Mouse (Mus musculus) mature B cell (primary cell): ENCODE measurements around the gene Spdya.
"Not testable (repeated sequence)": the region's sequence is repeated elsewhere in the genome, so short reads cannot be mapped to it uniquely, and the experiment has no call there.

ENCODE experiments used
- in situ Hi-C: fragments of 300-500 bp; cut with MboI; formaldehyde crosslinking; loops from 2 replicates; pipeline ENCODE4 v1.14.3; 2019

Gene Spdya

DNA sequence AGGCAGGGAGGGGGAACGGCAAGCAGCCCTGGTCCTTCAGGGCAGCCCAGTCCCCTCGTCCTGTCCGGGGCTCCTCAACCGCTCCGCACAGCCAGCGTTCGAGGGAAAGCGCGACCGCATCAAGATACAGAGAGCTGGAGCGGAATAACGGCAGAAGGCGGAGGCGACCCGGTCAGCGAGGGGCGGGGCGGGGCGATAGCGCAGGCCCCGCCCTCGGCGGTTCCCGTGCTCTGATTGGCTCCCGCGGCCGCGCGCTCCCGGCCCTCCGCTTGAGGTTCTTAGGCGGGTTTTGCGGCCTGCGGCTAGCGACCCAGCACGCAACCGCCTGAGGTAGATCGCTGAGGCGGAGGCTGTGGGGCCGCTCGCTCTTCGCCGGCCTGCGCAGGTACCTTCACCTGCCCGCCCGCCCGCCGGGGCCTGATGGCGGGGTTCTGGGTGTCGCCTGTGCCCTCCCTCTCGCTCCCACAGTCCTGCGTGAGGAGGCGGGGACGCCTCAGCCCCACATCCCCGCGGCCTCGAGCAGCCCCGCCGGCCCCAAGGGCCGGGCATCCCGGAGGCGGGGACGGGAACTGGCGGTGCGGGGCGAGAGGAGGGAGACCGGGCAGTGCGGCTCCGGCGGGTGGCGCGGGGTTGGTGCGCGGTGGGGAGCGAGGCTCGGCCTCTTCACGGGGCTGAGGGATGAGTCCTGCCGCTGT, at the start of gene Spdya:
Gene Spdya (plus strand): TSS at position 305 of the 695 bp plus-strand sequence.
- in situ Hi-C loops = loop anchor here (25.0 kb wide), 1 partner anchor 1235 kb away; no protein-coding TSS in a partner anchor

DNA sequence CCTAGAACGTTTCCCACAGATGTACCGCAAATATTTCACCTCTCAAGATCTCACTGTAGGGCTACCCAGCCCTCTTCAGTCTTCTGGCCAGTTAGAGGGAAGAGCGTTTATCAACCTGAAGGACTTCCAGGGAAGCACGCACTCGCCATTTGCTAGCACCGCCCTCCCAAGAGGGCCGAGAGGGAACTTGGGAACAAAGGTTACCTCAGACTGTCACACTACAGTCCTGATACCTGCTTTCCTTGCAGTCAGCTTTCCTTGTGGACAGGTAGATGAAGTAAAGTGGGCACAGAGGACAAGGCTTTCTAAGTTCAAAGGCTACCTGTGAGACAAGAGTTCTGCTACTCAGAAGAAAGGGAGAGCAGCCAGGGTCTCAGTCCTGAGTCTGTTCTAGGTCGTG, 45.0 kb upstream of the Spdya start:
- in situ Hi-C loops = no loop called here

DNA sequence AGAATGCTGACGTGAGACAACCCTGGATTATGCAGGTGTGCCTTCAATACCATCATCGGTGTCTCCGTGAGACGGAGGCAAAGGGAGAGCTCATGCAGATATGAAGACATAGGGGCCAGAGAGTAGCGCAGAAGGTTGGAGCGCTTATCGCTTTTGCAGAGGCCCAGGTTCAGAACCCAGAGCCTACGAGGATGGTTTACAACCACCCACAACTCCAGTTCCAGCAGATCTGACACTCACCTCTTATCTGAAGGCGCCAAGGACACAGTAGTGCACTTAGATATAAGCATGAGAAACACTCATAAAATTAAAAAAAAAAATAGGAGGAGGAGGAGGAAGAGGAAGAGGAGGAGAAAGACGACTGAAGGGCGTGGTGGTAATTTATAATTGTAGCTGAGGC, 41.6 kb upstream of the Spdya start:
- in situ Hi-C loops = no loop called here

DNA sequence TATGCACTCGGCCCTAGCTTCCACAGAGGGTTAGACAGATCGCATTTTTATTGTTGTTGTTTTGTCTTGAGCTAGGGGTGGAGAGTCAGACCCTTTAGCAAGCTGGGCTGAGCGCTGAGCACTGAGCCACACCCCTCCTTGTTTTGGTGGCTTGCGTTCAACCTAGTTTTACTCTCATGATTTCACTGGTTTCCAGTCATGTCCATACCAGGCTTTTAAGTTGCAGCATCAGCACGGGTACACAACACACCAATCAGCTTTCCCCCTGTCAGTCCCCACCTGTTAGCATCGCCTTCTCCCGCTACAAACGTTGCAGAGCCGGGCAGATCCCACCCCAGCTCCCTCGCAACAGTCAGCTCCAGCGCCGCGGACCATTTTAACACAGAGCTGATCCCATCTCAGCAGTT, 25.6 kb upstream of the Spdya start:
- in situ Hi-C loops = no loop called here

DNA sequence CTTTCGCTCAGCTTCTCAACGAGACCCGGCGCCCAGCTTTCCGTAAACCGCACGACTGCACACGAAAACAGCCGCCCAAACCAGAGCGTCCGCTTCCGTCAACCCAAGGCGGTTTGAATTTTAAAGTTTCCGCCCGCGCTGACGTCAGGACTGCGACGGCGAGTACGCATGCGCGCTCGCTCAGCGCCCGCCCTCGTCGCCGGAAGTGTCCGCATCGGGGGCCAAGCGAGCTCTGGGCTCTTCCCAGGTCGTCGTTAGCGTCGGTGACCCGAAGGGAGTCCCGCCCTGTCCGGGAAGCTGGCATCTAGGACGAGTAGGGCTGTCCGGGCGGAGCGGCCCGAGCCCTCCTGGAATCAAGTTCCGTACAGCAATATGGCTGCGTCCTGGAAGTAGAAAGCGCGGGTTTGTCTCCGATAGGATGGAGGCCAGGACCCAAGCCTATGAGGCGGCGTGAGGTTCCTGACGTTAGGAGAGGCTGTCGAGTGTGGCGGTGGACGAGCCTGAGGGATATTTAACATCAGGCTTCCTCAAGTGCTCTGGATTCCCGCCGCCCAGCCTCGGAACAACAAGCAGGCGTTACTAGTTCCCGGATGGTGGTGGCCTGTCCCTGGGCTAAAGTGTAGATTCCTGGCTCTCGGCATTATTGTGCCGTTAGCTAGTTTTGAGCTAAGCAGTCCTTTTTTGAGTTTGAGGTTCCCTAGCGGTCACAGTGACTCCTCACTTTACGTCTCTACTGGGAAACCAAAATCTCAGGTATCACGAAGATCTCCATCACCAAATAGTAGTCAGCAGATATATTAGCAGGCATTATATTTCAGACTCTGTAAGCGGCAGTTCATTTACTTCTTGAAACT, 24.9 kb upstream of the Spdya start, which contains the start of gene Ndc80:
Gene Ndc80 (minus strand): TSS at position 147 of the 854 bp plus-strand sequence.
- in situ Hi-C loops = no loop called here

DNA sequence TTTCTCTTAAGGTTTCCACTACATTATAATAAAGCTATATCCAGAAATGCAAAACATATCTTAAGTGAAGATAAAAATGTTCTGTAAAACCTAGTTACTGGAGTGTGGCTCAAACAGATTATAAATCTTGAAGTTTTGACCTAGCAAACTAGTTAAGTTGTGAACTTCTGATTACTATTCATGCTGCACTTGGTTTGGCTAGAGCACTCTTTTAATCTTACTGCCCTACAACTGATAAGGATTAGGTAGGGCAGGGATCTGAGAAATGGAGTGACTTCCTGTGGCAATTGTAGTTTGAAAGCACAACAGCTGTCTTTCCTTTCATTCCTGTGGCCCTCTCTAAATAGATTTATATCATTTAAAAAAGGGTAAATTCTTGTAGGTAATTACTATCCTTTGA, 23.8 kb upstream of the Spdya start:
- in situ Hi-C loops = no loop called here

DNA sequence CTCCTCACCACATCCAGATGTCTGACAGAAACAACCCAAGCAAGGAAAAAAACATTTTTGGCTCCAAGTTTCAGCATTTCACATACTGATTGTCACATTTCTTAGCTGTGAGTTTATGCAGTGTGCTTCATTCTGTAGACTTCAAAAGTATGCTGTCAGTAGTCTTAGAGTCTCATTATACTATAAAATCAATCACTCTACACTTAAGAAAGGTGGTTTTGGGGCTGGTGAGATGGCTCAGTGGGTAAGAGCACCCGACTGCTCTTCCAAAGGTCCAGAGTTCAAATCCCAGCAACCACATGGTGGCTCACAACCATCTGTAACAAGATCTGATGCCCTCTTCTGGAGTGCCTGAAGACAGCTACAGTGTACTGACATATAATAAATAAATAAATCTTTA, 16.3 kb upstream of the Spdya start:
- in situ Hi-C loops = not testable (repeated sequence)

DNA sequence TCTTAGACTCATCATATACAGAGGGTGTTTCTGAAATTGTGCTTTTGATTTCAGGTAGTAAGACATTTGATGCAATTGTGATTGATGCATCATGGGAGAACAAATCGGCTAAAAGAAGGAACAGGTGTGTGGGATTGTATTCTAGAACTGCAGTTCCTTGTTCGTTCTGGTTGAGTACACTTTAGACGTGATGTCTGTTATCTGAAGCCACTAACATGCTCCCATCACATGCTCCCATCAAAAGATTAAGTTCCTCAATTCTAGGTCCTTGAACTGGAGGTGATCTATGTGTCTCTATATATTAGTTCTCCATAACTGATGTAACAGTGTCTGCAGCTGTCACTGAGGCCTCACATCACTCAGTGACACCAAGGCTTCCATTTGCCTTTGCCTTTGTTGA, 14.7 kb upstream of the Spdya start:
- in situ Hi-C loops = no loop called here

DNA sequence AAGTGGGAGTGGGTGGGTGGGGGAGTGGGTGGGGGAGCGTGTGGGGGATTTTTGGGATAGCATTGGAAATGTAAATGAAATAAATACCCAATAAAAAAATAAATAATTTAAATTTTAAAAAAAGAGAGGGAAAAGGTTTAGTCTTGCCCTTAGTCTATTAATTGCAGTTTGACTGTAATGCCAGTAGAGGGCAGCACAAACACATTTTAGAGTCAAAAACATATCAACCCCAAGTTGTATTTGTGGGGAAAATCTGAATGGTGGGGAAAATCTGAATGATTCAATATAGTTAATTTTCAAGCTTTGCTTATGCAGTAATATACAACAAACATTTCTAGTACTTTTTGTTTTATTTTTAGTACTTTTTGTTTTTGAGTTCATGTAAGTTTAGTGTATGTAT, 3.3 kb upstream of the Spdya start:
- in situ Hi-C loops = no loop called here

DNA sequence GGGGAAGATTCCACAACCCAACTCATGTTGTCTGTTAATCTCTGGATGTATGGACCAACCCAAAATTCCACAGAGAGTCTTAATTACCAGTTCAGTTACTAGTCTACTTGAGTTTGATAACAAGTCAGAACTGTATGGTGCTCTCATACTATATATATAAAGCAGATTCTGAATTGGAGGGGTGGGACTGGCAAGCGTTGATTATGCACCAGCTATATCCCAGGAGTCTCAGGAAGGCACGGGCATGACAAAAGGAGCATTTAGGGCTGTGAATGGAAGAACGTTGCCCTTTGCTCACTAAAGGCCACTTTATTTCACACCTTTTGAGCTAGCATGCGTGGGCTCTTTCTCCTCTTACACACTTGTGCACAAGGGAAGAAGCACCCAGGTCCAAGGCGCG, 511 bp upstream of the Spdya start:
- in situ Hi-C loops = loop anchor here (25.0 kb wide), 1 partner anchor 1236 kb away; no protein-coding TSS in a partner anchor

DNA sequence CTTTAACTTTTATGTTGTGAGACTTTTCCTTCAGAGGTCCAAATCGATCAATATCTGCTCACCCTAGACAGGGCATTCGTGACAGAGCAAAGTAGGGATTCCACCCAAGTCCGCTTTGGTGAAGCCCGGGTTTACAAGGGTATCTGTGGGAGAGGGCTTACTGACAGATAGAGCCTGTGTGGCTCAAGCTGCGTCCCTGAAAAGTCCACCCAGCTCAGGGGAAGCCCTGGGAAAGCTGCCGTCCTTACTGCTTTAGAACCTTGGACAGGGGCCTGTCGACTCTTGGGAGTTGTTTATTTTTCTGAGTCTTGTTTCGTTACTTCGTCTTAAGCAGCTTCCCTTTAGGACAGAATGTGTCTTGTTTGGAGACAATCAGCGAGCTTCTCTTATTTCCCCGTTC, 1.0 kb downstream of the Spdya start:
- in situ Hi-C loops = loop anchor here (25.0 kb wide), 1 partner anchor 1234 kb away; no protein-coding TSS in a partner anchor

DNA sequence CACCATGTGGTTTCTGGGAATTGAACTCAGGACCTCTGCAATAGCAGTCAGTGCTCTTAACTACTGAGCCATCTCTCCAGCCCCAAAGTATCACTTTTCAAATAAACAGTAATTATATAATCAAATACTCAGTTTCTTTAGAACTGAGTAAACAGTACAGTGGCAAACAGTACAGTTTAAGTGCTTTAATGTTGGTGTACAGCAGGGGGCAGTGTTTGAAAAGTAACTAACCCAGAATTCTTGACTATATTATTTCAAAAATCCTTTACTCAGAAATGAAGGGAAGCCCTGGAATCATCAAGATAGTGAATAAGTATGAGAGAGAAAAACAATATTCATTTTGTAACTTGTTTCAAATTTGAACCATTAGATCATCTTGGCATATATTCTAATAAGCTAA, 9.8 kb downstream of the Spdya start:
- in situ Hi-C loops = loop anchor here (10.0 to 25.0 kb wide), 2 partner anchors 313 to 1226 kb away; no protein-coding TSS in a partner anchor

DNA sequence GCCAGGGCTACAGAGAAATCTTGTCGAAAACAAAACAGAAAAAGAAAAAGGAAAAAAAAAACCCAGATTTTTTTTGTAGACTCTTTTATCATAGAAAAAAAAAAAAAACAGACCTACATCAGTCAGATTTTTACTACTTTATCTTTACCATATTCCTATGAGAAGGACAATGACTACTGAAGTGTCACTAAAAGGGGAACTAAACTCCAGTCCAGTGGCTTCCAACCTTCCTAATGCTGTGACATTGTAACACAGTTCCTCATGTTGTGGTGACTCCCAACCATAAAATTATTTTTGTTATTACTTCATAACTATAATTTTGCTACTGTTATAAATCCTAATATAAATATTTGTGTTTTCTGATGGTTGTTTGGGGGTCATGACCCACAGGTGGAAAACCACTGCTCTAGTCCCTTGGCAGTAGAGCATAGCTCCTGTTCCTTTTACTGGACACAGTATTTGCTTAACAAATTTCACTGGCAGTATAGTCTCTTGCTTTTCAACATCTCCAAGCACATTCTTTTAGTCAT, 27.4 kb downstream of the Spdya start:
- in situ Hi-C loops = no loop called here

DNA sequence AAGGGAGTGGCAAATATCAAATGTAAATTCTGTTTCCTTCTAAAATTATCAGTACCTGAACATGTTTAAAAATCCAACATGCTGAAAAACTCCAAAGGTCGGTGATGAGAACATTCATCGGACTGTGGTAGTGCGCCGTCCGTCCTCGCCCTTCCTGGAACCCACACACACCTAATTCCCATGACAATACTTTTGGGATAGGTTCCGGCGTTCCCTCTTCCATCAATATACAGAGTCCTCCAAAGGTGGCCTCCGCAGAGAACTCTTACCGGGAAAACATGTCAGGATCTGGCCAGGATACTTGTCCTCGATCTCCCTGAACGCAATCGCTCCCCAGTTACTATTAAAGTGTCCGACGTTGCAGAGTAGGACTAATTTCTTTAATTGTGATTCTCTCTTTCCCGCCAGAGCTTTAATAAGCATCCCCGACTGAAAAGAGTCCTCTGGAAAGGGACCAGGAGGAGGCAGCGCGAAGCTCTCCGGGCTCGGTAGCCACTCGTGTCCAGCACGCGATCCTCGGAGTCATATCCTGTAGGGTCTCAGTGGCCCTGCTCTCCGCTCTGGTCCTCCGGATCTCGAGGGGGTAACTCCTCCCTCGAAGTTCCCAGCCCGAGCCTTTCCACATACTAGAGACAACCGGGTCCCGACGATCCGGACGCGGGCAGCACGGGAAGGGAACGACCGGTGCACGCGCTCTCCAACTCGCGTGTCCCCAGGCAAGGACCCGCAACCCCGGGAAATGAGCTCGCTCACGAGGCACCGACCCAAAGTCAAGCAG, 46.2 kb downstream of the Spdya start:
- in situ Hi-C loops = no loop called here

DNA sequence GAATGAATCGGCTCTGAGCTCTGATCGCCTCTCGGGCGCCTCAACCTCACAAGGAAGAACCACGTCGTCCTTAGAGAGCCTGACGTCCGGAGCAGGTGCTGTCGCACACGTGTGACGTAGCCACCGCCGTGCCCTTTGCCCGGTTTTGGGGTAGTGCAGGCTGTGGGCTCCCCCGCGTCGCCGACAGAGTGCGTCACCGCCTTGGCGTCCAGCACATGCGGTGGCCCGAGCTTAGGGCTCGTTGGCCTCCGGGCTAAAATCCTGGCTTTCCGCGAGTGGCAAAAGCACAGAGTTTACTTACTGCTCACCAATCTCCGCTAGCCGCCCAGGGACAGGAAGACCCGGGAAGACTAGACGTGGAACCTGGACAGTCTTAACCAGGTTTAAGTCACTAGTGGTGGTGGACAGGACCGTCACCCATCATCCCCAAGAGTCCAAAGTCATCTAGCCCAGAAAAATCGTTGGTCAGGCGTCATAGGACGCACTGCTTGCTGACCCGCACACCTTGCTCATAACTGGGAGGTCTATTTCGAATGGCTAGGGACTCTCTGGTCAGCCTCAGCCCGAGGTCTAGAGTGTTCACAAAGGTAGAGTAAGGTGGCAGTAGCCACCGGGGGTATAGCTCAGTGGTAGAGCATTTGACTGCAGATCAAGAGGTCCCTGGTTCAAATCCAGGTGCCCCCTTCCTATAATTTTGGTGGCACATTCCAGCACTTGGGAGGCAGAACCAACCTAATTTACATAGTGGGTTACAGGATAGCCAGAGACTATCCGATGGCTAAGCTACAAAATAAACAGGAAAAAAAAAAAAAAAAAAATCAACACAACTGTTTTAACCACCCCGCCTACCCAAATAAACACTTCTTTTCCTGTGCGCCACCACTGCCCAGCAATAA, 47.0 kb downstream of the Spdya start:
- in situ Hi-C loops = no loop called here

DNA sequence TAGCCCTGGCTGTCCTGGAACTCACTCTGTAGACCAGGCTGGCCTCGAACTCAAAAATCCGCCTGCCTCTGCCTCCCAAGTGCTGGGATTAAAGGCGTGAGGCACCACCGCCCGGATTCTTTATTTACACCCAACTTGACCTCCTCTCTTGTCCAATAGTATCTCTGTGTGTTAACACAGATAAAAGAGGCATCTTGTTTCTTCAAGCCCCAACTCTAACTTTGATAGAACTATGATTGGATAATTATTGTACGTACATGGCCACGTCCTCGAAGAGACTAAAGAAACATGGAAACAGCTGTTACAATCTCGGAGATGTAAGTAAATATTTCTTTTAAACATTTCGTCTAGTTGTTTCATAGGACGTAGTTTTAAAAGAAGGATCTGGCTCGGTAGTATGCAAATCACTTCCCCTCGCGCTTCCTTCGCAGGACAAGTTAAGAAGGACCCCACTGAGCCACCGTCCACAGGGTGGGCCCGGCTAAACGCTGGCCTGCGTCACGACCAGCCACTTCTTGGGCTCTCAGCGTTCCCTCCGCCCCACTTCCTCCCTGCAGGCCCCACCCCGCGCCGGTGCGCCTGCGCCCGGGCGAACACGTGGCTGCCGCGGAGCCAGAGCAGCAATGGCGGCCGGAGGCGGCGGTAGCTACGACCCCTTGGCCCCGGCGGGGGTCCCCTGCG, 63.9 kb downstream of the Spdya start, which contains the start of gene Wdr43:
Gene Wdr43 (plus strand): TSS at position 258 of the 681 bp plus-strand sequence.
- in situ Hi-C loops = no loop called here

DNA sequence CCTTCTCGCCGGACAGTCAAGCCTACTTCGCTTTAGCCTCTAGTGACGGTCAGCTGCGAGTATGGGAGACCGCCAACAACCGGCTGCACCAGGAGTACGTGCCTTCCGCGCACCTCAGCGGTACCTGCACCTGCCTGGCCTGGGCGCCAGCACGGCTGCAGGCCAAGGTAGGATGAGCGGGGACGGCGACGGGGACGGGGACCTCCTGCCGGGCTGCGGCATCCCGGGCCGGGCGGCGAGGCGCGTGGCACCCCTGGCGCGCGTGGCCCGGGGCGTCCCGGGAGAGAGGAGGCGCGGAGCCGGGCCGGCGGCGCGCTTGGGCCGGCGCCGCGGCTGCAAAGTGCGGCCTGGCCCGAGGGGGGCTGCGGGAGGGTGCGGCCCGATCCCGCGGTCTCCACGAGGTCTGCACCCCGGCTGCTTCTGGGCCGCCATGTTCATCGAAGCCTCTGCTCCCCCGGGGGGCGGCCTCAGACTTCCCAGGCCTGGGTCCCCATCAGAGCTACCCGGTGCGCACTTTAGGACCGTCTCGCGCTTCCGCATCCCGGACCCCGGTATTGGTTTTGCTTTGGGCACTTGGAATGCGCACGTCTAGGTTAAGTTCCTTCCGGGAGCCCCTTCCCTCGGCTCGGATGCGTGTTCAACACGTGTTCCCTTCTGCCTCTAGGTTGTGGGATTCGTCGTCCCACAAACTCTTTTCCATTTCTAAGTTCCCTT, 64.6 kb downstream of the Spdya start:
- in situ Hi-C loops = no loop called here

DNA sequence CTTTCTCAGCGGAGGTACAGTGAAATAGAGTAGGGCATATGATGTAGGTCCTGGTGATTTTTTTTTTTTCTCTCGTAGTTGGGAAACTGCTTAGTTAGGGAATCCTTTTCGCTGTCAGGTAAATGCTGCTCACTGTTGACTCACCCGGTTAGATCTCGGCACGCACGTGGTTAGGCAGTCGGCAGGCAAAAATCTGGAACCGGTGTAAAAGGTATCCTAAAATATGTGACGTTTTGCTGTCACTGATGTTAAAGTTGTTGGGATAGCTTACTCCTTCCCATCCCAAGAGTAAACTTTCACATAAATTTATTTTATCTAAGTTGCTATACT, 65.1 kb downstream of the Spdya start:
- in situ Hi-C loops = no loop called here

DNA sequence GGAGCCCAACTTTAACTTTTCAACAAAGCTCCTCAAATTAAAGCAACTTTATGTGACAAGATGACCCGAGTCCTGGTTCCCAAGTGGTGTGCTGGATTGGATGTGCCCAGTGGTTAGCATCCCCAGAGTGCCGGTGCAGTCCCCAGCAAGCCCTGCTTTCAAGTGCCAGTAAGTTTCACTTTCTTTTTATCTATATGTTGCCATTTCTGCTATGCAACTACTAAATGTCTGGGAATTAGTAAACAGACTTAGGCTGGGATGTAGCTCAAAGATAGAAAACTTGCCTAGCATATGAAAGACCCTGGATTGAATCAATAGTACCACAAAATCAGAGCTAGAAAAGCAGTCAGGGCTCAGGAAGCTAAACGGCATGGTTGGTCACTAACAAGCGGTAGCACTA, 66.1 kb downstream of the Spdya start:
- in situ Hi-C loops = no loop called here

DNA sequence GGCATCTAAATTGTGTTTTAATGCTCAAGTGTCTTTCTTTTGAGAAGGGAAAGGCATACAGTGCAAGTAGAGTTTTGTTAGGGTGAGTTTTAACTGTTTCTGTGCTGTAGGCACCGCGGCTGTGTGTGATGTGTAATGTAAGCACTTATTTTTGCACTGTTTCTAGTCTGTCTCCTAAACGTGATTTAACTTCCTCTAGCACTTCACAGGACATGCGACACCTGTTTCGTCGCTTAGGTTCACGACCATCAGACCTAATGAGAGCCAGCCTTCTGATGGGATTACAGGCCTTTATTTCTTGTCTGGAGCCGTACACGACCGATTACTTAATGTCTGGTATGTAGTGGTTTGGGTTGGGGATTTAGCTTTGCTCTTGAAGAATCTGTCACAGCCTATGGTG, 79.9 kb downstream of the Spdya start:
- in situ Hi-C loops = no loop called here
